In the genomic region with DNA sequence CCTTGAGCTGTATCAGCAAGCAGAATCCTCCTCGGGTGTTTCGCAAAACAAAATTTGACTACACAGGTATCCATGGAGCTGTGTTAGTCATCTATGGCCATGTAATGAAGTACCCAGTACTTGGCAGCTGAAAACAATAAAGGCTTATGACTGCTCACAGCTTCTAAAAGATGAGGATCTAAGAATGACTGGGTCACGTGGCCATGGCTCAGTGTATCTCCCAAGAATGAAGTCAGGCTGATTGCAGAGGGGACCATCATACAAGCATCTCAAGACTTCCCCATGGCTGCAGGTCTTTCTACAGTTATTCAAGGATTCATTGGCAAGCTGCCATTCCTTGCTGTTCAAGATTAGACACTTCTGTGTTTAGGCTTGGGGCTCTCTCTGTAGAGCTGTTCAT, we compare ENCODE assay signal across 20 mouse cellular contexts. TPM values are rescaled to one million over a fixed set of nuclear protein-coding genes. Genes with fewer than 3 reads are reported as not detected.
DNase-seq lines count a peak whose midpoint lies in the region; ATAC-seq and TF ChIP-seq lines count a peak whose summit lies in the region.
"Had no signal": no experiment of that assay in that cellular context is flagged by ENCODE, and none has a peak within 500 bp of the region (broad histone marks: within the 10 kb centered on the region; RNA-seq: fewer than 3 reads in every experiment).

No protein-coding gene starts in this region.

- H3K27ac ChIP-seq in forebrain, embryonic 14.5 days (ENCODE audit: low read depth, low read length): no peak overlapping the region
- no peak overlapping the region for H3K27ac ChIP-seq in forebrain, embryonic 11.5 days (ENCODE audit: low read depth, low read length)
- peak overlapping the region; percentile 72 for H3K27ac ChIP-seq in bone marrow macrophage, adult 2 months (ENCODE audit: insufficient read depth, low read depth, low read length)
- H3K27ac ChIP-seq: forebrain, embryonic 10.5 days; heart, embryonic 10.5 days; hindbrain, embryonic 12.5 days; left cerebral cortex, adult 2 months had no signal

- TF ChIP-seq CTCF in bone marrow macrophage, adult 2 months (IDR thresholded peaks at IDR 0.05; ENCODE audit: low read depth, low read length): no peak

- H3K9ac ChIP-seq in forebrain, embryonic 14.5 days (ENCODE audit: low read length): no peak overlapping the region
- H3K9ac ChIP-seq in forebrain, embryonic 11.5 days (ENCODE audit: low read length): no peak overlapping the region
- H3K9ac ChIP-seq: hindbrain, embryonic 12.5 days had no signal

- H3K36me3 ChIP-seq in forebrain, embryonic 14.5 days (ENCODE audit: control insufficient read depth, insufficient read depth, low read length): no peaks in the 10 kb centered on the region
- no peaks in the 10 kb centered on the region for H3K36me3 ChIP-seq in forebrain, embryonic 11.5 days (ENCODE audit: control insufficient read depth, insufficient read depth, low read length)
- H3K36me3 ChIP-seq: forebrain, embryonic 10.5 days; heart, embryonic 10.5 days; hindbrain, embryonic 12.5 days had no signal

- H3K4me3 ChIP-seq in forebrain, embryonic 14.5 days (ENCODE audit: low read depth, low read length): no peak overlapping the region
- H3K4me3 ChIP-seq in forebrain, embryonic 11.5 days (ENCODE audit: low read depth, low read length): no peak overlapping the region
- H3K4me3 ChIP-seq in bone marrow macrophage, adult 2 months (ENCODE audit: insufficient read depth, low read length): no peak overlapping the region
- H3K4me3 ChIP-seq: forebrain, embryonic 10.5 days; heart, embryonic 10.5 days; hindbrain, embryonic 12.5 days; left cerebral cortex, adult 2 months had no signal

- peak; percentile 27 for DNase-seq in forebrain, embryonic 14.5 days (ENCODE audit: low spot score)
- no peak for DNase-seq in forebrain, embryonic 11.5 days (ENCODE audit: low spot score)
- peak; percentile 12 for DNase-seq in thymus, postnatal 25 days
- DNase-seq in thymus, adult 18-20 months: no peak
- no peak for DNase-seq in right cerebral cortex, postnatal 25 days
- DNase-seq in urinary bladder, postnatal 25 days (ENCODE audit: low spot score): no peak
- DNase-seq: cerebellum, adult 8-10 months; gastrocnemius, postnatal 14 days; heart, postnatal 14 days; kidney, adult 8-10 months; kidney, postnatal 36 days; left cerebral cortex, postnatal 4 days had no signal

- H3K9me3 ChIP-seq in forebrain, embryonic 14.5 days (replicated peaks; ENCODE audit: control insufficient read depth, low read length): no peaks in the 10 kb centered on the region
- no peaks in the 10 kb centered on the region for H3K9me3 ChIP-seq in forebrain, embryonic 11.5 days (ENCODE audit: control insufficient read depth, low read length)
- H3K9me3 ChIP-seq: heart, embryonic 10.5 days; hindbrain, embryonic 12.5 days had no signal

- ATAC-seq in forebrain, embryonic 14.5 days: no peak
- ATAC-seq in forebrain, embryonic 11.5 days (replicated peaks; ENCODE audit: low FRiP score): no peak
- ATAC-seq: midbrain, embryonic 16.5 days had no signal

- H3K4me2 ChIP-seq in forebrain, embryonic 14.5 days (ENCODE audit: low read length): no peak overlapping the region
- no peak overlapping the region for H3K4me2 ChIP-seq in forebrain, embryonic 11.5 days (ENCODE audit: low read depth, low read length, severe bottlenecking)
- H3K4me2 ChIP-seq: hindbrain, embryonic 12.5 days had no signal

- TF ChIP-seq POLR2A in bone marrow macrophage, adult 2 months (IDR thresholded peaks at IDR 0.05; ENCODE audit: borderline replicate concordance, low read depth, low read length): no peak

- no peaks in the 10 kb centered on the region for H3K4me1 ChIP-seq in forebrain, embryonic 14.5 days (ENCODE audit: control insufficient read depth, insufficient read depth, low read length)
- no peaks in the 10 kb centered on the region for H3K4me1 ChIP-seq in forebrain, embryonic 11.5 days (replicated peaks; ENCODE audit: control insufficient read depth, insufficient read depth, low read length)
- peaks cover 53% of the 10 kb centered on the region for H3K4me1 ChIP-seq in bone marrow macrophage, adult 2 months (ENCODE audit: control insufficient read depth, insufficient read depth, low read length)
- H3K4me1 ChIP-seq: forebrain, embryonic 10.5 days; heart, embryonic 10.5 days; hindbrain, embryonic 12.5 days had no signal

- H3K27me3 ChIP-seq in forebrain, embryonic 14.5 days (replicated peaks; ENCODE audit: control insufficient read depth, insufficient read depth, low read length): no peaks in the 10 kb centered on the region
- no peaks in the 10 kb centered on the region for H3K27me3 ChIP-seq in forebrain, embryonic 11.5 days (ENCODE audit: control insufficient read depth, insufficient read depth, low read length)
- H3K27me3 ChIP-seq: hindbrain, embryonic 12.5 days had no signal

- 88% methylated on average over 3 of the region's 3 CpGs for WGBS in forebrain, embryonic 14.5 days
- WGBS in forebrain, embryonic 11.5 days: 89% methylated on average over 3 of the region's 3 CpGs

RNA-seq across cellular contexts. Expression of gene Scn10a, which starts 24.2 kb away (rescaled TPM):
- 0.11 and 0.16 TPM in 2 replicates for polyA plus RNA-seq in forebrain, embryonic 14.5 days (2014; fragmentation: Nextera tagmentation; extraction: Ambion mirVana)
- 0.04 TPM in 1 of 2 replicates, not detected in the other for polyA plus RNA-seq in forebrain, embryonic 11.5 days (2014; fragmentation: Nextera tagmentation; extraction: Ambion mirVana)
- polyA plus RNA-seq in bone marrow macrophage, adult 2 months (2012; ENCODE audit: insufficient read depth, insufficient read length, missing spikeins): not detected in 2 replicates
- polyA plus RNA-seq: forebrain, embryonic 10.5 days; intestine, embryonic 14.5 days; liver, adult 2 months; midbrain, embryonic 16.5 days had no signal

Comparison
In these comparisons a context has a peak if more than half of its experiments do, and no peak if none do; other contexts are left out.
1. DNase-seq: peak in forebrain, embryonic 14.5 days (single experiment) and thymus, postnatal 25 days (single experiment); none in forebrain, embryonic 11.5 days (single experiment), thymus, adult 18-20 months (0 of 2), right cerebral cortex, postnatal 25 days (single experiment) and urinary bladder, postnatal 25 days (single experiment).